Mouse (Mus musculus) liver, embryonic 15.5 days (tissue): ENCODE data around the gene Abcf2. TPM values are rescaled to one million over a fixed set of nuclear protein-coding genes. Genes with fewer than 3 reads are reported as not detected.
A peak's percentile ranks its signal among the peaks of the same experiment; 100 is the strongest.
"Not testable (repeated sequence)": the region's sequence is repeated elsewhere in the genome, so short reads cannot be mapped to it uniquely, and the experiment has no call there.

Experiments used
- ATAC-seq: fragments of 200-750 bp; cut with Nextera tagmentation; 2 replicates; pipeline ENCODE4 v1.8.0; 2017; ENCODE audit warnings: moderate number of reproducible peaks, mild to moderate bottlenecking, moderate library complexity; ENCODE audit not compliant: insufficient read depth
- H3K27ac ChIP-seq: fragments of 300-500 bp; sonication (generic); replicated peaks from 2 replicates; pipeline ENCODE4 v1.5.1; 2015; ENCODE audit warnings: mild to moderate bottlenecking, inconsistent platforms
- H3K27me3 ChIP-seq: fragments of 300-500 bp; sonication (generic); 2 replicates; pipeline ENCODE4 v1.6.1; 2015; ENCODE audit warnings: mild to moderate bottlenecking, inconsistent platforms
- H3K36me3 ChIP-seq: fragments of 300-500 bp; sonication (generic); replicated peaks from 2 replicates; pipeline ENCODE4 v1.6.1; 2015; ENCODE audit warnings: moderate library complexity, mild to moderate bottlenecking, inconsistent platforms
- H3K4me1 ChIP-seq: fragments of 300-500 bp; sonication (generic); replicated peaks from 2 replicates; pipeline ENCODE4 v1.6.1; 2015; ENCODE audit warnings: inconsistent platforms
- H3K4me2 ChIP-seq: fragments of 300-500 bp; sonication (generic); 2 replicates; pipeline ENCODE4 v1.6.1; 2015; ENCODE audit warnings: moderate library complexity, mild to moderate bottlenecking, inconsistent platforms
- H3K4me3 ChIP-seq: fragments of 300-500 bp; sonication (generic); replicated peaks from 2 replicates; pipeline ENCODE4 v1.5.1; 2015; ENCODE audit warnings: mild to moderate bottlenecking, inconsistent platforms
- H3K9ac ChIP-seq: fragments of 300-500 bp; sonication (generic); 2 replicates; pipeline ENCODE4 v1.6.1; 2015; ENCODE audit warnings: moderate library complexity, mild to moderate bottlenecking, inconsistent platforms
- H3K9me3 ChIP-seq: fragments of 300-500 bp; sonication (generic); replicated peaks from 2 replicates; pipeline ENCODE4 v1.6.1; 2016; ENCODE audit warnings: inconsistent platforms
- WGBS: fragments of 180-500 bp; shearing (Covaris S2); methylation state at CpG from one replicate; pipeline ENCODE4 v1.1.7; 2015; ENCODE audit warnings: mixed read lengths; ENCODE audit not compliant: insufficient replicate concordance; 5-methylcytosine and 5-hydroxymethylcytosine counted together
- polyA plus RNA-seq: library from polyadenylated mRNA; unstranded; fragments of >200 nt; fragmentation: Nextera tagmentation; extraction: Ambion mirVana; gene quantifications from 2 replicates; pipeline ENCODE4 v1.2.1, GENCODE M21; 2015

Gene Abcf2
- polyA plus RNA-seq, 1 experiment from 2014 or later, result 43.2 TPM

- peak overlapping the region; percentile 82 for H3K4me3 ChIP-seq
- no peaks in the 10 kb centered on the region for H3K9me3 ChIP-seq
- H3K27ac ChIP-seq, result peak overlapping the region; percentile 76
- H3K27me3 ChIP-seq, result no peaks in the 10 kb centered on the region
- no peak for ATAC-seq
- WGBS, result 24% methylated on average over 6 of the region's 6 CpGs
- H3K4me1 ChIP-seq, result peaks cover 26% of the 10 kb centered on the region
- peak overlapping the region; percentile 98 for H3K4me2 ChIP-seq
- peak overlapping the region; percentile 67 for H3K9ac ChIP-seq
- peaks cover 19% of the 10 kb centered on the region for H3K36me3 ChIP-seq
These were observed 1.1 kb upstream of the Abcf2 start for GRCm38 (mm10) chr5:24578109-24578963.

- Histone ChIP-seq H3K36me3 (peaks cover 34% of the 10 kb centered on the region), H3K4me2 (peak overlapping the region; percentile 98), H3K4me1 (peaks cover 26% of the 10 kb centered on the region), H3K4me3 (peak overlapping the region; percentile 82), H3K27ac (peak overlapping the region; percentile 76; the same call in 1 of the 2 replicates), H3K9ac (peak overlapping the region; percentile 84), H3K27me3 (no peaks in the 10 kb centered on the region), H3K9me3 (no peaks in the 10 kb centered on the region)
- under 1% methylated on average over 32 of the region's 32 CpGs for WGBS
- ATAC-seq, result peak; percentile 16
These were observed 475 bp downstream of the Abcf2 start for GRCm38 (mm10) chr5:24576801-24577182.

GRCm38 (mm10) chr5:24575948-24576347 lies 1.3 kb downstream of the Abcf2 start:
- WGBS, result 80% methylated on average over 1 of the region's 1 CpGs
- Histone ChIP-seq H3K27ac (no peak overlapping the region), H3K36me3 (peaks cover 42% of the 10 kb centered on the region), H3K9me3 (no peaks in the 10 kb centered on the region), H3K4me2 (peak overlapping the region; percentile 98), H3K9ac (peak overlapping the region; percentile 84; the same call in 1 of the 2 replicates), H3K4me1 (peaks cover 26% of the 10 kb centered on the region), H3K27me3 (no peaks in the 10 kb centered on the region), H3K4me3 (peak overlapping the region; percentile 82)
- no peak for ATAC-seq

GRCm38 (mm10) chr5:24556709-24557108 lies 20.6 kb downstream of the Abcf2 start, which contains the start of gene 4931409K22Rik:
4931409K22Rik (minus strand) TSS chr5:24556809.
- H3K4me1 ChIP-seq, result no peaks in the 10 kb centered on the region
- no peak for ATAC-seq
- no peaks in the 10 kb centered on the region for H3K36me3 ChIP-seq
- H3K4me2 ChIP-seq, result no peak within 1 kb of the TSS
- WGBS, result 41% methylated on average over 2 of the region's 2 CpGs
- no peak within 1 kb of the TSS for H3K27ac ChIP-seq
- H3K4me3 ChIP-seq, result no peak within 1 kb of the TSS
- H3K9me3 ChIP-seq, result no peaks in the 10 kb centered on the region
- no peak within 1 kb of the TSS for H3K9ac ChIP-seq
- peaks cover 21% of the 10 kb centered on the region; the same call in 1 of the 2 replicates for H3K27me3 ChIP-seq

- H3K9me3 ChIP-seq, H3K4me2 ChIP-seq, H3K4me1 ChIP-seq, H3K4me3 ChIP-seq, H3K27ac ChIP-seq, H3K9ac ChIP-seq, H3K36me3 ChIP-seq, ATAC-seq: not testable (repeated sequence)
- WGBS, result 77% methylated on average over 7 of the region's 7 CpGs
- peaks cover 35% of the 10 kb centered on the region for H3K27me3 ChIP-seq
These were observed 21.9 kb downstream of the Abcf2 start for GRCm38 (mm10) chr5:24555335-24555734.

- WGBS, result 42% methylated on average over 5 of the region's 5 CpGs
- Histone ChIP-seq H3K9me3 (no peaks in the 10 kb centered on the region), H3K27ac (no peak overlapping the region), H3K36me3 (no peaks in the 10 kb centered on the region), H3K9ac (no peak overlapping the region), H3K4me3 (no peak overlapping the region), H3K4me2 (no peak overlapping the region), H3K4me1 (no peaks in the 10 kb centered on the region), H3K27me3 (peaks cover 47% of the 10 kb centered on the region)
- no peak for ATAC-seq
These were observed 23.5 kb downstream of the Abcf2 start for GRCm38 (mm10) chr5:24553621-24554244.

GRCm38 (mm10) chr5:24551317-24551688 lies 26.0 kb downstream of the Abcf2 start:
- Histone ChIP-seq H3K4me1 (no peaks in the 10 kb centered on the region), H3K36me3 (no peaks in the 10 kb centered on the region), H3K4me2 (no peak overlapping the region), H3K9ac (no peak overlapping the region), H3K4me3 (no peak overlapping the region), H3K9me3 (no peaks in the 10 kb centered on the region), H3K27me3 (peaks cover 50% of the 10 kb centered on the region), H3K27ac (no peak overlapping the region)
- WGBS, result 22% methylated on average over 2 of the region's 2 CpGs
- ATAC-seq, result no peak

- H3K27me3 ChIP-seq, result peaks cover 50% of the 10 kb centered on the region
- 26% methylated on average over 26 of the region's 26 CpGs for WGBS
- no peak overlapping the region for H3K4me2 ChIP-seq
- no peak for ATAC-seq
- no peak overlapping the region for H3K27ac ChIP-seq
- no peaks in the 10 kb centered on the region for H3K4me1 ChIP-seq
- H3K9me3 ChIP-seq, result no peaks in the 10 kb centered on the region
- no peak overlapping the region for H3K4me3 ChIP-seq
- no peak overlapping the region for H3K9ac ChIP-seq
- H3K36me3 ChIP-seq, result no peaks in the 10 kb centered on the region
These were observed 26.5 kb downstream of the Abcf2 start for GRCm38 (mm10) chr5:24550598-24551316.

- WGBS, result 57% methylated on average over 7 of the region's 7 CpGs
- 0 out of 2 replicates have a peak, but pooled peaks cover 4% of the 10 kb centered on the region for H3K4me1 ChIP-seq
- no peak overlapping the region for H3K4me3 ChIP-seq
- H3K9ac ChIP-seq, result no peak overlapping the region
- no peaks in the 10 kb centered on the region for H3K9me3 ChIP-seq
- no peaks in the 10 kb centered on the region for H3K36me3 ChIP-seq
- no peak for ATAC-seq
- H3K4me2 ChIP-seq, result no peak overlapping the region
- H3K27me3 ChIP-seq, result peaks cover 9% of the 10 kb centered on the region; the same call in 1 of the 2 replicates
- no peak overlapping the region for H3K27ac ChIP-seq
These were observed 34.6 kb downstream of the Abcf2 start for GRCm38 (mm10) chr5:24542643-24543042.

- Histone ChIP-seq H3K9ac (no peak overlapping the region), H3K36me3 (no peaks in the 10 kb centered on the region), H3K9me3 (no peaks in the 10 kb centered on the region), H3K4me2 (peak overlapping the region; percentile 29), H3K27me3 (peaks cover 9% of the 10 kb centered on the region; the same call in 1 of the 2 replicates), H3K4me3 (no peak overlapping the region), H3K4me1 (0 out of 2 replicates have a peak, but pooled peaks cover 4% of the 10 kb centered on the region), H3K27ac (no peak overlapping the region)
- WGBS, result 20% methylated on average over 6 of the region's 6 CpGs
- no peak for ATAC-seq
These were observed 36.1 kb downstream of the Abcf2 start for GRCm38 (mm10) chr5:24541144-24541569.
